Comparison of ENCODE assay signal across 12 mouse cellular contexts in genomic region chr10:122901379-122901778, GRCm38 (mm10).
DNase-seq lines count a peak whose midpoint lies in the region; ATAC-seq and TF ChIP-seq lines count a peak whose summit lies in the region.
"Had no signal": no experiment of that assay in that cellular context is flagged by ENCODE, and none has a peak within 500 bp of the region (broad histone marks: within the 10 kb centered on the region; RNA-seq: fewer than 3 reads in every experiment).

No protein-coding gene starts in this region.

- peak; percentile 43 to 55 for DNase-seq in cerebellum, adult 18-20 months
- DNase-seq in cerebellum, adult 9-10 months = no peak
- DNase-seq in cerebellum, postnatal 10 days = peak; percentile 47
- peak; percentile 12 for DNase-seq in thymus, adult 2 months
- no peak for DNase-seq in left cerebral cortex, postnatal 36 days (ENCODE audit: low spot score in 2 of 2)
- DNase-seq: gastrocnemius, postnatal 25 days; right cerebral cortex, postnatal 14 days had no signal

- no peak overlapping the region for H3K4me3 ChIP-seq in kidney, embryonic 14.5 days (ENCODE audit: low read length)
- no peak overlapping the region for H3K4me3 ChIP-seq in kidney, embryonic 15.5 days (replicated peaks)
- H3K4me3 ChIP-seq in thymus, adult 2 months (ENCODE audit: control insufficient read depth, insufficient read depth, low read length) = no peak overlapping the region
- H3K4me3 ChIP-seq: lung, embryonic 15.5 days had no signal

- WGBS in kidney, embryonic 14.5 days = 75% methylated on average over 5 of the region's 5 CpGs
- 72% methylated on average over 5 of the region's 5 CpGs for WGBS in kidney, embryonic 15.5 days
- 73% methylated on average over 5 of the region's 5 CpGs for WGBS in thymus, adult 2 months

- no peak for TF ChIP-seq CTCF in thymus, adult 2 months (IDR thresholded peaks at IDR 0.05; ENCODE audit: borderline replicate concordance, control insufficient read depth, extremely low read depth, insufficient read depth, low read length, poor library complexity)

- H3K4me1 ChIP-seq in kidney, embryonic 14.5 days (ENCODE audit: control insufficient read depth, insufficient read depth, low read length) = peaks cover 15% of the 10 kb centered on the region; the same call in 1 of the 2 replicates
- H3K4me1 ChIP-seq in kidney, embryonic 15.5 days = peaks cover 26% of the 10 kb centered on the region
- peaks cover 9% of the 10 kb centered on the region for H3K4me1 ChIP-seq in thymus, adult 2 months (replicated peaks; ENCODE audit: control insufficient read depth, insufficient read depth, low read length)

- intact Hi-C loops in left cerebral cortex, postnatal 36 days (cut with DNase I) = no loop called here

- TF ChIP-seq POLR2A in thymus, adult 2 months (IDR thresholded peaks at IDR 0.05; ENCODE audit: control insufficient read depth, extremely low read depth, insufficient read depth, low read length, poor library complexity) = no peak

- no peaks in the 10 kb centered on the region for H3K27me3 ChIP-seq in kidney, embryonic 14.5 days (ENCODE audit: control insufficient read depth, insufficient read depth, low read length)
- H3K27me3 ChIP-seq in kidney, embryonic 15.5 days = no peaks in the 10 kb centered on the region
- no peaks in the 10 kb centered on the region for H3K27me3 ChIP-seq in thymus, adult 2 months (ENCODE audit: control insufficient read depth, insufficient read depth, low read length)
- H3K27me3 ChIP-seq: lung, embryonic 15.5 days; Patski had no signal

- H3K9ac ChIP-seq in kidney, embryonic 14.5 days (ENCODE audit: low read depth, low read length) = no peak overlapping the region
- H3K9ac ChIP-seq in kidney, embryonic 15.5 days = no peak overlapping the region
- H3K9ac ChIP-seq: lung, embryonic 15.5 days had no signal

- no peak overlapping the region for H3K27ac ChIP-seq in kidney, embryonic 14.5 days (ENCODE audit: low read depth, low read length)
- no peak overlapping the region for H3K27ac ChIP-seq in kidney, embryonic 15.5 days
- H3K27ac ChIP-seq in thymus, adult 2 months (ENCODE audit: control insufficient read depth, insufficient read depth, low read length) = no peak overlapping the region
- H3K27ac ChIP-seq: lung, embryonic 15.5 days had no signal

- H3K9me3 ChIP-seq in kidney, embryonic 14.5 days (ENCODE audit: control insufficient read depth, low read length) = no peaks in the 10 kb centered on the region
- no peaks in the 10 kb centered on the region for H3K9me3 ChIP-seq in kidney, embryonic 15.5 days (replicated peaks)
- H3K9me3 ChIP-seq: lung, embryonic 15.5 days had no signal

- no peak overlapping the region for H3K4me2 ChIP-seq in kidney, embryonic 14.5 days (replicated peaks; ENCODE audit: low read depth, low read length)
- no peak overlapping the region for H3K4me2 ChIP-seq in kidney, embryonic 15.5 days
- H3K4me2 ChIP-seq: lung, embryonic 15.5 days had no signal

- no peaks in the 10 kb centered on the region for H3K36me3 ChIP-seq in kidney, embryonic 14.5 days (ENCODE audit: control insufficient read depth, insufficient read depth, low read length)
- H3K36me3 ChIP-seq in kidney, embryonic 15.5 days = no peaks in the 10 kb centered on the region
- H3K36me3 ChIP-seq in thymus, adult 2 months (ENCODE audit: control insufficient read depth, insufficient read depth, low read length) = peaks cover 21% of the 10 kb centered on the region
- H3K36me3 ChIP-seq: lung, embryonic 15.5 days had no signal

- peak; percentile 48; the same call in 1 of the 2 replicates for ATAC-seq in kidney, embryonic 14.5 days (ENCODE audit: low FRiP score, low TSS enrichment)
- ATAC-seq in kidney, embryonic 15.5 days (replicated peaks; ENCODE audit: low FRiP score) = no peak
- ATAC-seq in granulocyte monocyte progenitor cell, adult 5-6 weeks (replicated peaks; ENCODE audit: poor library complexity, severe bottlenecking) = no peak

Comparison
In these comparisons a context has a peak if more than half of its experiments do, and no peak if none do; other contexts are left out.
1. DNase-seq: peak in cerebellum, adult 18-20 months (2 of 2), cerebellum, postnatal 10 days (2 of 2) and thymus, adult 2 months (single experiment); none in cerebellum, adult 9-10 months (single experiment) and left cerebral cortex, postnatal 36 days (0 of 2).